Mouse (Mus musculus): ENCODE measurements around the gene Arap1. TPM values are rescaled to one million over a fixed set of nuclear protein-coding genes. Genes with fewer than 3 reads are reported as not detected.

Gene Arap1
- polyA plus RNA-seq, 1 experiment, result 41.8 TPM

- 76% methylated on average over 4 of the region's 4 CpGs for WGBS
- Histone ChIP-seq H3K4me1 (ENCODE audit: control insufficient read depth, insufficient read depth, low read length) (peaks cover 3% of the 10 kb centered on the region), H3K4me3 (replicated peaks; ENCODE audit: insufficient read depth, low read depth, low read length) (no peak overlapping the region), H3K27ac (ENCODE audit: insufficient read depth, low read length) (no peak overlapping the region), H3K27me3 (ENCODE audit: control insufficient read depth, insufficient read depth, low read length) (no peaks in the 10 kb centered on the region)
- TF ChIP-seq CTCF (IDR thresholded peaks at IDR 0.05; ENCODE audit: borderline replicate concordance, insufficient read depth, low read depth, low read length) (no peak), POLR2A (IDR thresholded peaks at IDR 0.05; ENCODE audit: borderline replicate concordance, insufficient read depth, low read length) (no peak)
- no peak for DNase-seq
Observed at GRCm38 (mm10) chr7:101352404-101352803, 4.5 kb downstream of the Arap1 start.

GRCm38 (mm10) chr7:101354423-101354822 lies 6.6 kb downstream of the Arap1 start:
- WGBS, result 85% methylated on average over 5 of the region's 5 CpGs
- H3K4me3 ChIP-seq (replicated peaks; ENCODE audit: insufficient read depth, low read depth, low read length), result no peak overlapping the region
- H3K4me1 ChIP-seq (ENCODE audit: control insufficient read depth, insufficient read depth, low read length), result no peaks in the 10 kb centered on the region
- no peak overlapping the region for H3K27ac ChIP-seq (ENCODE audit: insufficient read depth, low read length)
- no peaks in the 10 kb centered on the region for H3K27me3 ChIP-seq (ENCODE audit: control insufficient read depth, insufficient read depth, low read length)
- TF ChIP-seq CTCF (IDR thresholded peaks at IDR 0.05; ENCODE audit: borderline replicate concordance, insufficient read depth, low read depth, low read length) (no peak), POLR2A (IDR thresholded peaks at IDR 0.05; ENCODE audit: borderline replicate concordance, insufficient read depth, low read length) (no peak)
- DNase-seq, result no peak

- Histone ChIP-seq H3K27ac (ENCODE audit: insufficient read depth, low read length) (no peak overlapping the region), H3K4me1 (ENCODE audit: control insufficient read depth, insufficient read depth, low read length) (no peaks in the 10 kb centered on the region), H3K4me3 (replicated peaks; ENCODE audit: insufficient read depth, low read depth, low read length) (no peak overlapping the region), H3K27me3 (ENCODE audit: control insufficient read depth, insufficient read depth, low read length) (no peaks in the 10 kb centered on the region)
- no peak for DNase-seq
- 87% methylated on average over 6 of the region's 6 CpGs for WGBS
- TF ChIP-seq POLR2A (IDR thresholded peaks at IDR 0.05; ENCODE audit: borderline replicate concordance, insufficient read depth, low read length), result no peak
- no peak for TF ChIP-seq CTCF (IDR thresholded peaks at IDR 0.05; ENCODE audit: borderline replicate concordance, insufficient read depth, low read depth, low read length)
Observed at GRCm38 (mm10) chr7:101355551-101356100, 7.8 kb downstream of the Arap1 start.

GRCm38 (mm10) chr7:101356868-101357267 lies 9.0 kb downstream of the Arap1 start:
- no peak overlapping the region for H3K27ac ChIP-seq (ENCODE audit: insufficient read depth, low read length)
- H3K4me1 ChIP-seq (ENCODE audit: control insufficient read depth, insufficient read depth, low read length), result no peaks in the 10 kb centered on the region
- no peak overlapping the region for H3K4me3 ChIP-seq (replicated peaks; ENCODE audit: insufficient read depth, low read depth, low read length)
- no peaks in the 10 kb centered on the region for H3K27me3 ChIP-seq (ENCODE audit: control insufficient read depth, insufficient read depth, low read length)
- WGBS, result 68% methylated on average over 3 of the region's 3 CpGs
- DNase-seq, result no peak
- TF ChIP-seq CTCF (IDR thresholded peaks at IDR 0.05; ENCODE audit: borderline replicate concordance, insufficient read depth, low read depth, low read length), result no peak
- no peak for TF ChIP-seq POLR2A (IDR thresholded peaks at IDR 0.05; ENCODE audit: borderline replicate concordance, insufficient read depth, low read length)

GRCm38 (mm10) chr7:101360406-101360805 lies 12.5 kb downstream of the Arap1 start:
- H3K27me3 ChIP-seq (ENCODE audit: control insufficient read depth, insufficient read depth, low read length), result no peaks in the 10 kb centered on the region
- WGBS, result 77% methylated on average over 3 of the region's 3 CpGs
- no peaks in the 10 kb centered on the region for H3K4me1 ChIP-seq (ENCODE audit: control insufficient read depth, insufficient read depth, low read length)
- H3K27ac ChIP-seq (ENCODE audit: insufficient read depth, low read length), result no peak overlapping the region
- TF ChIP-seq POLR2A (IDR thresholded peaks at IDR 0.05; ENCODE audit: borderline replicate concordance, insufficient read depth, low read length), result no peak
- TF ChIP-seq CTCF (IDR thresholded peaks at IDR 0.05; ENCODE audit: borderline replicate concordance, insufficient read depth, low read depth, low read length), result no peak
- no peak for DNase-seq
- H3K4me3 ChIP-seq (replicated peaks; ENCODE audit: insufficient read depth, low read depth, low read length), result no peak overlapping the region

- Histone ChIP-seq H3K4me3 (replicated peaks; ENCODE audit: insufficient read depth, low read depth, low read length) (no peak overlapping the region), H3K4me1 (ENCODE audit: control insufficient read depth, insufficient read depth, low read length) (no peaks in the 10 kb centered on the region), H3K27ac (ENCODE audit: insufficient read depth, low read length) (no peak overlapping the region), H3K27me3 (ENCODE audit: control insufficient read depth, insufficient read depth, low read length) (no peaks in the 10 kb centered on the region)
- DNase-seq, result no peak
- no peak for TF ChIP-seq CTCF (IDR thresholded peaks at IDR 0.05; ENCODE audit: borderline replicate concordance, insufficient read depth, low read depth, low read length)
- TF ChIP-seq POLR2A (IDR thresholded peaks at IDR 0.05; ENCODE audit: borderline replicate concordance, insufficient read depth, low read length), result no peak
- WGBS, result 81% methylated on average over 4 of the region's 4 CpGs
Observed at GRCm38 (mm10) chr7:101361021-101361420, 13.2 kb downstream of the Arap1 start.

- TF ChIP-seq POLR2A (IDR thresholded peaks at IDR 0.05; ENCODE audit: borderline replicate concordance, insufficient read depth, low read length) (no peak), CTCF (IDR thresholded peaks at IDR 0.05; ENCODE audit: borderline replicate concordance, insufficient read depth, low read depth, low read length) (no peak)
- Histone ChIP-seq H3K4me3 (replicated peaks; ENCODE audit: insufficient read depth, low read depth, low read length) (no peak overlapping the region), H3K27me3 (ENCODE audit: control insufficient read depth, insufficient read depth, low read length) (no peaks in the 10 kb centered on the region), H3K27ac (ENCODE audit: insufficient read depth, low read length) (no peak overlapping the region), H3K4me1 (ENCODE audit: control insufficient read depth, insufficient read depth, low read length) (no peaks in the 10 kb centered on the region)
- 78% methylated on average over 4 of the region's 4 CpGs for WGBS
- no peak for DNase-seq
Observed at GRCm38 (mm10) chr7:101361767-101362166, 13.9 kb downstream of the Arap1 start.

- Histone ChIP-seq H3K4me1 (ENCODE audit: control insufficient read depth, insufficient read depth, low read length) (no peaks in the 10 kb centered on the region), H3K27me3 (ENCODE audit: control insufficient read depth, insufficient read depth, low read length) (no peaks in the 10 kb centered on the region), H3K27ac (ENCODE audit: insufficient read depth, low read length) (no peak overlapping the region), H3K4me3 (replicated peaks; ENCODE audit: insufficient read depth, low read depth, low read length) (no peak overlapping the region)
- DNase-seq, result no peak
- WGBS, result 72% methylated on average over 5 of the region's 5 CpGs
- TF ChIP-seq POLR2A (IDR thresholded peaks at IDR 0.05; ENCODE audit: borderline replicate concordance, insufficient read depth, low read length) (no peak), CTCF (IDR thresholded peaks at IDR 0.05; ENCODE audit: borderline replicate concordance, insufficient read depth, low read depth, low read length) (no peak)
Observed at GRCm38 (mm10) chr7:101362791-101363191, 14.9 kb downstream of the Arap1 start.
